Mouse (Mus musculus) stomach, embryonic 15.5 days (tissue): Measurements from ENCODE around the gene Pla2g3. TPM values are rescaled to one million over a fixed set of nuclear protein-coding genes. Genes with fewer than 3 reads are reported as not detected.

Source experiments
- ATAC-seq: fragments of 200-750 bp; cut with Nextera tagmentation; 2 replicates; pipeline ENCODE4 v1.8.0; 2017; ENCODE audit warnings: low read depth, moderate number of reproducible peaks, moderate TSS enrichment; ENCODE audit not compliant: insufficient read depth, low FRiP score
- H3K27ac ChIP-seq: fragments of 300-500 bp; sonication (generic); 2 replicates; pipeline ENCODE4 v1.5.1; 2015; ENCODE audit warnings: mild to moderate bottlenecking, inconsistent platforms
- H3K27me3 ChIP-seq: fragments of 300-500 bp; sonication (generic); replicated peaks from 2 replicates; pipeline ENCODE4 v1.6.1; 2015; ENCODE audit warnings: inconsistent platforms
- H3K36me3 ChIP-seq: fragments of 300-500 bp; sonication (generic); 2 replicates; pipeline ENCODE4 v1.6.1; 2015; ENCODE audit warnings: inconsistent platforms
- H3K4me1 ChIP-seq: fragments of 300-500 bp; sonication (generic); 2 replicates; pipeline ENCODE4 v1.6.1; 2015; ENCODE audit warnings: inconsistent platforms
- H3K4me2 ChIP-seq: fragments of 300-500 bp; sonication (generic); 2 replicates; pipeline ENCODE4 v1.6.1; 2015; ENCODE audit warnings: mild to moderate bottlenecking, inconsistent platforms
- H3K4me3 ChIP-seq: fragments of 300-500 bp; sonication (generic); replicated peaks from 2 replicates; pipeline ENCODE4 v1.5.1; 2015; ENCODE audit warnings: inconsistent platforms
- H3K9ac ChIP-seq: fragments of 300-500 bp; sonication (generic); 2 replicates; pipeline ENCODE4 v1.6.1; 2015; ENCODE audit warnings: inconsistent platforms
- H3K9me3 ChIP-seq: fragments of 300-500 bp; sonication (generic); 2 replicates; pipeline ENCODE4 v1.6.1; 2016; ENCODE audit warnings: inconsistent platforms
- WGBS: fragments of 180-500 bp; shearing (Covaris S2); methylation state at CpG from one replicate; pipeline ENCODE4 v1.1.7; 2015; 5-methylcytosine and 5-hydroxymethylcytosine counted together
- polyA plus RNA-seq: library from polyadenylated mRNA; unstranded; fragments of >200 nt; fragmentation: Nextera tagmentation; extraction: Ambion mirVana; gene quantifications from 2 replicates; pipeline ENCODE4 v1.2.1, GENCODE M21; 2015

Pla2g3 gene
- polyA plus RNA-seq, result 0.48 and 0.82 TPM in 2 replicates

- H3K4me3 ChIP-seq, result no peak within 1 kb of the TSS
- no peaks in the 10 kb centered on the region for H3K36me3 ChIP-seq
- no peak within 1 kb of the TSS for H3K27ac ChIP-seq
- H3K27me3 ChIP-seq, result no peaks in the 10 kb centered on the region
- ATAC-seq, result no peak
- 0 out of 2 replicates have a peak, but pooled peaks cover 6% of the 10 kb centered on the region for H3K4me1 ChIP-seq
- H3K4me2 ChIP-seq, result no peak within 1 kb of the TSS
- H3K9ac ChIP-seq, result no peak within 1 kb of the TSS
- no peaks in the 10 kb centered on the region for H3K9me3 ChIP-seq
- WGBS, result 22% methylated on average over 11 of the region's 11 CpGs
Measured at GRCm38 (mm10) chr11:3487952-3488570, at the start of gene Pla2g3. Gene Pla2g3, plus strand, starts transcription at chr11:3488284.

GRCm38 (mm10) chr11:3441696-3442443 is 46.2 kb upstream of the Pla2g3 start:
- no peak overlapping the region for H3K4me3 ChIP-seq
- H3K4me2 ChIP-seq, result no peak overlapping the region
- H3K9ac ChIP-seq, result no peak overlapping the region
- ATAC-seq, result no peak
- H3K4me1 ChIP-seq, result no peaks in the 10 kb centered on the region
- no peaks in the 10 kb centered on the region for H3K27me3 ChIP-seq
- no peaks in the 10 kb centered on the region for H3K36me3 ChIP-seq
- no peaks in the 10 kb centered on the region for H3K9me3 ChIP-seq
- no peak overlapping the region for H3K27ac ChIP-seq

GRCm38 (mm10) chr11:3442677-3443076 is 45.4 kb upstream of the Pla2g3 start:
- Histone ChIP-seq H3K4me3 (no peak overlapping the region), H3K9me3 (no peaks in the 10 kb centered on the region), H3K4me2 (no peak overlapping the region), H3K27me3 (no peaks in the 10 kb centered on the region), H3K4me1 (no peaks in the 10 kb centered on the region), H3K36me3 (no peaks in the 10 kb centered on the region), H3K9ac (no peak overlapping the region), H3K27ac (no peak overlapping the region)
- WGBS, result 74% methylated on average over 4 of the region's 4 CpGs
- no peak for ATAC-seq

- no peak overlapping the region for H3K9ac ChIP-seq
- H3K27me3 ChIP-seq, result no peaks in the 10 kb centered on the region
- H3K36me3 ChIP-seq, result no peaks in the 10 kb centered on the region
- no peak overlapping the region for H3K27ac ChIP-seq
- no peaks in the 10 kb centered on the region for H3K4me1 ChIP-seq
- WGBS, result 91% methylated on average over 2 of the region's 2 CpGs
- H3K4me3 ChIP-seq, result no peak overlapping the region
- ATAC-seq, result no peak
- H3K9me3 ChIP-seq, result no peaks in the 10 kb centered on the region
- no peak overlapping the region for H3K4me2 ChIP-seq
Measured at GRCm38 (mm10) chr11:3443091-3443490, 45.0 kb upstream of the Pla2g3 start.

GRCm38 (mm10) chr11:3444875-3445274 is 43.2 kb upstream of the Pla2g3 start:
- no peaks in the 10 kb centered on the region for H3K27me3 ChIP-seq
- no peaks in the 10 kb centered on the region for H3K36me3 ChIP-seq
- H3K4me1 ChIP-seq, result no peaks in the 10 kb centered on the region
- no peak overlapping the region for H3K4me3 ChIP-seq
- H3K27ac ChIP-seq, result no peak overlapping the region
- 73% methylated on average over 8 of the region's 8 CpGs for WGBS
- H3K9ac ChIP-seq, result no peak overlapping the region
- H3K9me3 ChIP-seq, result no peaks in the 10 kb centered on the region
- ATAC-seq, result no peak
- no peak overlapping the region for H3K4me2 ChIP-seq

- peak; percentile 36 for ATAC-seq
- peaks cover 7% of the 10 kb centered on the region; the same call in 1 of the 2 replicates for H3K36me3 ChIP-seq
- peak overlapping the region; percentile 93 for H3K27ac ChIP-seq
- peak overlapping the region; percentile 94 for H3K4me3 ChIP-seq
- no peaks in the 10 kb centered on the region for H3K9me3 ChIP-seq
- WGBS, result under 1% methylated on average over 20 of the region's 20 CpGs
- H3K4me2 ChIP-seq, result peak overlapping the region; percentile 89
- H3K9ac ChIP-seq, result peak overlapping the region; percentile 89
- no peaks in the 10 kb centered on the region for H3K27me3 ChIP-seq
- H3K4me1 ChIP-seq, result peaks cover 12% of the 10 kb centered on the region
Measured at GRCm38 (mm10) chr11:3451701-3452163, 36.4 kb upstream of the Pla2g3 start.

- Histone ChIP-seq H3K27me3 (no peaks in the 10 kb centered on the region), H3K36me3 (peaks cover 7% of the 10 kb centered on the region; the same call in 1 of the 2 replicates), H3K27ac (peak within 1 kb of the TSS; percentile 93), H3K9me3 (no peaks in the 10 kb centered on the region), H3K4me3 (peak within 1 kb of the TSS; percentile 94), H3K4me2 (peak within 1 kb of the TSS; percentile 89), H3K9ac (peak within 1 kb of the TSS; percentile 89), H3K4me1 (peaks cover 12% of the 10 kb centered on the region)
- under 1% methylated on average over 45 of the region's 45 CpGs for WGBS
- ATAC-seq, result peak; percentile 96
Measured at GRCm38 (mm10) chr11:3452167-3452639, 35.9 kb upstream of the Pla2g3 start, which contains the start of gene Rnf185. Gene Rnf185, minus strand, starts transcription at chr11:3452363.

GRCm38 (mm10) chr11:3452769-3453168 is 35.3 kb upstream of the Pla2g3 start:
- Histone ChIP-seq H3K4me1 (peaks cover 12% of the 10 kb centered on the region), H3K4me2 (peak overlapping the region; percentile 89), H3K27ac (peak overlapping the region; percentile 93), H3K9ac (peak overlapping the region; percentile 63), H3K4me3 (peak overlapping the region; percentile 94), H3K36me3 (peaks cover 7% of the 10 kb centered on the region; the same call in 1 of the 2 replicates), H3K9me3 (no peaks in the 10 kb centered on the region), H3K27me3 (no peaks in the 10 kb centered on the region)
- under 1% methylated on average over 9 of the region's 9 CpGs for WGBS
- 0 out of 2 replicates have a peak, but pooled peaks have one; percentile 16 for ATAC-seq

GRCm38 (mm10) chr11:3453467-3453866 is 34.6 kb upstream of the Pla2g3 start:
- Histone ChIP-seq H3K27ac (no peak overlapping the region), H3K4me3 (peak overlapping the region; percentile 94), H3K4me1 (peaks cover 12% of the 10 kb centered on the region), H3K36me3 (peaks cover 7% of the 10 kb centered on the region; the same call in 1 of the 2 replicates), H3K9ac (no peak overlapping the region), H3K4me2 (peak overlapping the region; percentile 89), H3K27me3 (no peaks in the 10 kb centered on the region), H3K9me3 (no peaks in the 10 kb centered on the region)
- WGBS, result 50% methylated on average over 6 of the region's 6 CpGs
- no peak for ATAC-seq

GRCm38 (mm10) chr11:3454506-3454905 is 33.6 kb upstream of the Pla2g3 start:
- H3K9ac ChIP-seq, result no peak overlapping the region
- no peak overlapping the region for H3K4me2 ChIP-seq
- H3K36me3 ChIP-seq, result peaks cover 7% of the 10 kb centered on the region; the same call in 1 of the 2 replicates
- no peak overlapping the region for H3K4me3 ChIP-seq
- ATAC-seq, result no peak
- H3K27ac ChIP-seq, result no peak overlapping the region
- H3K9me3 ChIP-seq, result no peaks in the 10 kb centered on the region
- WGBS, result 94% methylated on average over 3 of the region's 3 CpGs
- no peaks in the 10 kb centered on the region for H3K27me3 ChIP-seq
- peaks cover 12% of the 10 kb centered on the region for H3K4me1 ChIP-seq

GRCm38 (mm10) chr11:3456354-3456753 is 31.7 kb upstream of the Pla2g3 start:
- peaks cover 4% of the 10 kb centered on the region for H3K4me1 ChIP-seq
- H3K36me3 ChIP-seq, result peaks cover 7% of the 10 kb centered on the region; the same call in 1 of the 2 replicates
- no peak overlapping the region for H3K4me3 ChIP-seq
- no peak overlapping the region for H3K4me2 ChIP-seq
- no peak overlapping the region for H3K9ac ChIP-seq
- ATAC-seq, result no peak
- H3K27me3 ChIP-seq, result no peaks in the 10 kb centered on the region
- no peaks in the 10 kb centered on the region for H3K9me3 ChIP-seq
- WGBS, result 20% methylated on average over 1 of the region's 1 CpGs
- H3K27ac ChIP-seq, result no peak overlapping the region
